Mouse (Mus musculus): ENCODE data around the gene Hyou1. TPM values are rescaled to one million over a fixed set of nuclear protein-coding genes. Genes with fewer than 3 reads are reported as not detected.
"Not testable (repeated sequence)": the region's sequence is repeated elsewhere in the genome, so short reads cannot be mapped to it uniquely, and the experiment has no call there.

Hyou1 gene
- polyA plus RNA-seq, 1 experiment from 2014 or later, result 14.6 TPM

- 91% methylated on average over 9 of the region's 9 CpGs for WGBS
- no peak overlapping the region for H3K4me3 ChIP-seq (ENCODE audit: low read length)
- H3K4me1 ChIP-seq (ENCODE audit: control insufficient read depth, insufficient read depth, low read length), result peaks cover 16% of the 10 kb centered on the region
- H3K36me3 ChIP-seq (ENCODE audit: control insufficient read depth, insufficient read depth), result peaks cover 38% of the 10 kb centered on the region
- no peak overlapping the region for H3K9ac ChIP-seq (ENCODE audit: low read length)
- peaks cover 5% of the 10 kb centered on the region; the same call in 1 of the 2 replicates for H3K9me3 ChIP-seq (replicated peaks; ENCODE audit: control insufficient read depth, low read length)
- ATAC-seq (replicated peaks; ENCODE audit: extremely low read depth, insufficient read depth, low FRiP score), result no peak
- H3K27ac ChIP-seq (ENCODE audit: low read length), result no peak overlapping the region
- no peak overlapping the region for H3K4me2 ChIP-seq (ENCODE audit: low read depth, low read length)
- H3K27me3 ChIP-seq (ENCODE audit: control insufficient read depth, insufficient read depth, low read length), result no peaks in the 10 kb centered on the region
These were observed 32.1 kb upstream of the Hyou1 start for GRCm38 (mm10) chr9:44347166-44347565.

GRCm38 (mm10) chr9:44347621-44348020, 31.7 kb upstream of the Hyou1 start:
- no peak for ATAC-seq (replicated peaks; ENCODE audit: extremely low read depth, insufficient read depth, low FRiP score)
- no peak overlapping the region for H3K4me2 ChIP-seq (ENCODE audit: low read depth, low read length)
- no peaks in the 10 kb centered on the region for H3K27me3 ChIP-seq (ENCODE audit: control insufficient read depth, insufficient read depth, low read length)
- WGBS, result 88% methylated on average over 4 of the region's 4 CpGs
- H3K27ac ChIP-seq (ENCODE audit: low read length), result no peak overlapping the region
- peaks cover 38% of the 10 kb centered on the region for H3K36me3 ChIP-seq (ENCODE audit: control insufficient read depth, insufficient read depth)
- H3K9me3 ChIP-seq (replicated peaks; ENCODE audit: control insufficient read depth, low read length), result peaks cover 5% of the 10 kb centered on the region; the same call in 1 of the 2 replicates
- peaks cover 11% of the 10 kb centered on the region for H3K4me1 ChIP-seq (ENCODE audit: control insufficient read depth, insufficient read depth, low read length)
- H3K9ac ChIP-seq (ENCODE audit: low read length), result no peak overlapping the region
- H3K4me3 ChIP-seq (ENCODE audit: low read length), result no peak overlapping the region

DNA sequence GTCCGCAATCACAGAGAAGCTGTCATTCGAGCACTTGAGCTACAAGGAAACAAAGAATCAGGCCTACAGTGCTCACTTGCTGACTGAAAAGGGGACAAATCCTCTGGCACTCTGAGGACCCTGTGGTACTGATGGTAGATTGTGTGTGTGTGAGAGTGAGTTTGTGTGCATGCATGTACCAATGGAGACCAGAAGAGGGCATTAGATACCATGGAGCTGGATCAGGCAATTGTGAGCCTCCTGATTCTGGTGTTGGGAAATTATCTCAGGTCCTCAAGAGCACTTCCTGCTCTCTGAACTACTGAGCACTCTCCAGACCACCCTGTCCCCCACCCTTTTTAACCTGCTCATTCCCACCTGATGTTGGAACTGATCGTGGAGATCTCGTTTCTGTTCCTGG, 30.7 kb upstream of the Hyou1 start:
- Histone ChIP-seq H3K9ac (ENCODE audit: low read length) (no peak overlapping the region), H3K27ac (ENCODE audit: low read length) (no peak overlapping the region), H3K27me3 (ENCODE audit: control insufficient read depth, insufficient read depth, low read length) (no peaks in the 10 kb centered on the region), H3K4me2 (ENCODE audit: low read depth, low read length) (no peak overlapping the region), H3K4me1 (ENCODE audit: control insufficient read depth, insufficient read depth, low read length) (peaks cover 4% of the 10 kb centered on the region; the same call in 1 of the 2 replicates), H3K9me3 (replicated peaks; ENCODE audit: control insufficient read depth, low read length) (peaks cover 5% of the 10 kb centered on the region; the same call in 1 of the 2 replicates), H3K4me3 (ENCODE audit: low read length) (no peak overlapping the region), H3K36me3 (ENCODE audit: control insufficient read depth, insufficient read depth) (peaks cover 38% of the 10 kb centered on the region)
- no peak for ATAC-seq (replicated peaks; ENCODE audit: extremely low read depth, insufficient read depth, low FRiP score)
- WGBS, result 98% methylated on average over 4 of the region's 4 CpGs

GRCm38 (mm10) chr9:44351396-44351795, 27.9 kb upstream of the Hyou1 start:
- Histone ChIP-seq H3K4me3 (ENCODE audit: low read length) (no peak overlapping the region), H3K27ac (ENCODE audit: low read length) (no peak overlapping the region), H3K36me3 (ENCODE audit: control insufficient read depth, insufficient read depth) (peaks cover 65% of the 10 kb centered on the region), H3K27me3 (ENCODE audit: control insufficient read depth, insufficient read depth, low read length) (no peaks in the 10 kb centered on the region), H3K4me1 (ENCODE audit: control insufficient read depth, insufficient read depth, low read length) (no peaks in the 10 kb centered on the region), H3K9ac (ENCODE audit: low read length) (no peak overlapping the region), H3K4me2 (ENCODE audit: low read depth, low read length) (no peak overlapping the region), H3K9me3 (replicated peaks; ENCODE audit: control insufficient read depth, low read length) (peaks cover 5% of the 10 kb centered on the region; the same call in 1 of the 2 replicates)
- 94% methylated on average over 4 of the region's 4 CpGs for WGBS
- no peak for ATAC-seq (replicated peaks; ENCODE audit: extremely low read depth, insufficient read depth, low FRiP score)

- peaks cover 64% of the 10 kb centered on the region for H3K36me3 ChIP-seq (ENCODE audit: control insufficient read depth, insufficient read depth)
- ATAC-seq (replicated peaks; ENCODE audit: extremely low read depth, insufficient read depth, low FRiP score), result no peak
These were observed 27.0 kb upstream of the Hyou1 start for GRCm38 (mm10) chr9:44352337-44352736.

DNA sequence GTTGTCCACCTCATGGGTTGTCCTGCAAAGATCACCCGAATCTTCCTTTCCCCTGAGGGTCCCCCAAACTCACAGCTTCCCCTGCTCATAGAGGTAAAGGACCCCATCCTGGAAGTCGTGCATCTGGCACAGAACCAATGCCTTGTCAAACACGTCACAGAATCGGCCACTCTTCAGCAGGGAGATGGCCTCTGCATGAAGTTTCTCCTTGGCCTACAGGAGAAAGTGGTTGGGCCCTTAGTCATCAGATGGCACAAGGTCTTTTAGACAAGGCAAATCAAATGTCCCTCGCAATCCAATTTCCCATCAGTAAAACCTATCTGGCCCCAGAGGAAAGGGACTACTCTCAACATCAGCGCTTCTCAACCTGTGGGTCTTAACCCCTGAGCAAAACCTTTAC, 26.1 kb upstream of the Hyou1 start:
- H3K9me3 ChIP-seq (replicated peaks; ENCODE audit: control insufficient read depth, low read length), result peaks cover 5% of the 10 kb centered on the region; the same call in 1 of the 2 replicates
- H3K27ac ChIP-seq (ENCODE audit: low read length), result no peak overlapping the region
- no peak for ATAC-seq (replicated peaks; ENCODE audit: extremely low read depth, insufficient read depth, low FRiP score)
- peaks cover 61% of the 10 kb centered on the region for H3K36me3 ChIP-seq (ENCODE audit: control insufficient read depth, insufficient read depth)
- H3K4me3 ChIP-seq (ENCODE audit: low read length), result no peak overlapping the region
- H3K9ac ChIP-seq (ENCODE audit: low read length), result no peak overlapping the region
- WGBS, result 83% methylated on average over 6 of the region's 6 CpGs
- no peaks in the 10 kb centered on the region for H3K27me3 ChIP-seq (ENCODE audit: control insufficient read depth, insufficient read depth, low read length)
- H3K4me2 ChIP-seq (ENCODE audit: low read depth, low read length), result no peak overlapping the region
- H3K4me1 ChIP-seq (ENCODE audit: control insufficient read depth, insufficient read depth, low read length), result no peaks in the 10 kb centered on the region

More at GRCm38 (mm10) chr9:44352337-44352736, 27.0 kb upstream of the Hyou1 start:
- Histone ChIP-seq H3K27me3 (ENCODE audit: control insufficient read depth, insufficient read depth, low read length) (no peaks in the 10 kb centered on the region), H3K27ac (ENCODE audit: low read length) (no peak overlapping the region), H3K4me1 (ENCODE audit: control insufficient read depth, insufficient read depth, low read length) (no peaks in the 10 kb centered on the region), H3K9me3 (replicated peaks; ENCODE audit: control insufficient read depth, low read length) (peaks cover 5% of the 10 kb centered on the region; the same call in 1 of the 2 replicates), H3K9ac (ENCODE audit: low read length) (no peak overlapping the region), H3K4me2 (ENCODE audit: low read depth, low read length) (no peak overlapping the region), H3K4me3 (ENCODE audit: low read length) (no peak overlapping the region)
- WGBS, result 87% methylated on average over 10 of the region's 10 CpGs

DNA sequence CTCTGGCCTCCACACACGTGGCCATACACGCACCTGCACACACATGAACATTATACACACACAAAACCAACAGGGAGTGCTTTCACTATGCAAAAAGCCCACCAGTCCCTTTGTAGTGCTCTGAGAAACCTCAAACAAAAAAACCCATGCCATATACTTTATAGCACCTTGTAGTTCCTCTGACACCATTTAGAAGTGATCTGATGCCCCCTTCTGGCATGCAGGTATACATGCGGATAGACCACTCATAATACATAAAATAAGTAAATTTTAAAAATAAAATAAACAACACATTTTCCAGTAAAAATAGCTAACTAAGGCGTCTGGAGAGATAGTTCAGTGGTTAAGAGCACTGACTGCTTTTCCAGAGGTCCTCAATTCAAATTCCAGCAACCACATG, 22.1 kb upstream of the Hyou1 start:
- H3K4me1 ChIP-seq (ENCODE audit: control insufficient read depth, insufficient read depth, low read length), result peaks cover 7% of the 10 kb centered on the region
- H3K4me2 ChIP-seq (ENCODE audit: low read depth, low read length), result no peak overlapping the region
- H3K9me3 ChIP-seq (replicated peaks; ENCODE audit: control insufficient read depth, low read length), result no peaks in the 10 kb centered on the region
- no peak overlapping the region for H3K4me3 ChIP-seq (ENCODE audit: low read length)
- H3K9ac ChIP-seq (ENCODE audit: low read length), result no peak overlapping the region
- no peak overlapping the region for H3K27ac ChIP-seq (ENCODE audit: low read length)
- peaks cover 53% of the 10 kb centered on the region for H3K36me3 ChIP-seq (ENCODE audit: control insufficient read depth, insufficient read depth)
- no peak for ATAC-seq (replicated peaks; ENCODE audit: extremely low read depth, insufficient read depth, low FRiP score)
- WGBS, result 75% methylated on average over 4 of the region's 4 CpGs
- no peaks in the 10 kb centered on the region for H3K27me3 ChIP-seq (ENCODE audit: control insufficient read depth, insufficient read depth, low read length)

- Histone ChIP-seq H3K4me3 (ENCODE audit: low read length) (peak within 1 kb of the TSS; percentile 82), H3K27ac (ENCODE audit: low read length) (peak within 1 kb of the TSS; percentile 75), H3K9me3 (replicated peaks; ENCODE audit: control insufficient read depth, low read length) (no peaks in the 10 kb centered on the region), H3K4me2 (ENCODE audit: low read depth, low read length) (peak within 1 kb of the TSS; percentile 85), H3K36me3 (ENCODE audit: control insufficient read depth, insufficient read depth) (peaks cover 26% of the 10 kb centered on the region), H3K9ac (ENCODE audit: low read length) (peak within 1 kb of the TSS; percentile 85), H3K27me3 (ENCODE audit: control insufficient read depth, insufficient read depth, low read length) (no peaks in the 10 kb centered on the region), H3K4me1 (ENCODE audit: control insufficient read depth, insufficient read depth, low read length) (peaks cover 7% of the 10 kb centered on the region)
- peak; percentile 93 for ATAC-seq (replicated peaks; ENCODE audit: extremely low read depth, insufficient read depth, low FRiP score)
- under 1% methylated on average over 44 of the region's 44 CpGs for WGBS
These were observed 17.9 kb upstream of the Hyou1 start, which contains the start of gene Vps11 for GRCm38 (mm10) chr9:44361190-44361917. Gene Vps11 (minus strand): TSS chr9:44361670.

DNA sequence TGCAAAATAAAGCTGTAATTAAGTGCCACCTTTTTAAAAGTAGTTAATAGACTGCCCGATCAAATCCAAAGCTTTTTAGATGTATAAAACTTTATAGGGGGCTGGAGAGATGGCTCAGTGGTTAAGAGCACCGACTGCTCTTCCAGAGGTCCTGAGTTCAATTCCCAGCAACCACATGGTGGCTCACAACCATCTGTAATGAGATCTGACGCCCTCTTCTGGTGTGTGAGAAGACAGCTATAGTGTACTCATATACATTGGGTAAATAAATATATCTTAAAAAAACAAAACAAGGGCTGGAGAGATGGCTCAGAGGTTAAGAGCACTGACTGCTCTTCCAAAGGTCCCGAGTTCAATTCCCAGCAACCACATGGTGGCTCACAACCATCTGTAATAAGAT, 17.4 kb upstream of the Hyou1 start:
- ATAC-seq (replicated peaks; ENCODE audit: extremely low read depth, insufficient read depth, low FRiP score); H3K4me1 ChIP-seq (ENCODE audit: control insufficient read depth, insufficient read depth, low read length); H3K27me3 ChIP-seq (ENCODE audit: control insufficient read depth, insufficient read depth, low read length); H3K9me3 ChIP-seq (replicated peaks; ENCODE audit: control insufficient read depth, low read length): not testable (repeated sequence)
- peak overlapping the region; percentile 85 for H3K4me2 ChIP-seq (ENCODE audit: low read depth, low read length)
- 34% methylated on average over 4 of the region's 4 CpGs for WGBS
- H3K4me3 ChIP-seq (ENCODE audit: low read length), result peak overlapping the region; percentile 82
- peak overlapping the region; percentile 61; the same call in 1 of the 2 replicates for H3K9ac ChIP-seq (ENCODE audit: low read length)
- H3K27ac ChIP-seq (ENCODE audit: low read length), result peak overlapping the region; percentile 75
- peaks cover 21% of the 10 kb centered on the region for H3K36me3 ChIP-seq (ENCODE audit: control insufficient read depth, insufficient read depth)

All from heart, embryonic 16.5 days (tissue).